ENCODE assay signal across 16 mouse cellular contexts in genomic region chr4:137963431-137963830, GRCm38 (mm10).
"Had no signal": no experiment of that assay in that cellular context is flagged by ENCODE, and none has a peak within 500 bp of the region (broad histone marks: within the 10 kb centered on the region; RNA-seq: fewer than 3 reads in every experiment).

No protein-coding gene starts in this region.

- H3K9ac ChIP-seq: embryonic facial prominence, embryonic 12.5 days; embryonic facial prominence, embryonic 13.5 days; embryonic facial prominence, embryonic 15.5 days; forebrain, embryonic 12.5 days; forebrain, embryonic 13.5 days; forebrain, postnatal 0 days; heart, embryonic 12.5 days had no signal

- H3K9me3 ChIP-seq: embryonic facial prominence, embryonic 15.5 days had no signal

- DNase-seq: cerebellum, adult 8-10 months; cerebellum, postnatal 36 days; embryo, embryonic 11 days had no signal

- H3K4me1 ChIP-seq: embryonic facial prominence, embryonic 10.5 days; embryonic facial prominence, embryonic 12.5 days; embryonic facial prominence, embryonic 13.5 days; forebrain, embryonic 10.5 days; forebrain, embryonic 12.5 days had no signal

- H3K27ac ChIP-seq: embryonic facial prominence, embryonic 10.5 days; embryonic facial prominence, embryonic 12.5 days; embryonic facial prominence, embryonic 13.5 days; embryonic facial prominence, embryonic 15.5 days; forebrain, embryonic 10.5 days; forebrain, embryonic 12.5 days; heart, adult 2 months; heart, embryonic 10.5 days had no signal

- H3K4me3 ChIP-seq: embryonic facial prominence, embryonic 10.5 days; embryonic facial prominence, embryonic 12.5 days; embryonic facial prominence, embryonic 13.5 days; embryonic facial prominence, embryonic 15.5 days; erythroblast, embryonic 14.5 days; forebrain, embryonic 10.5 days; forebrain, embryonic 12.5 days; forebrain, embryonic 13.5 days; heart, adult 2 months; heart, embryonic 10.5 days; heart, embryonic 12.5 days had no signal

- H3K4me2 ChIP-seq: embryonic facial prominence, embryonic 12.5 days; embryonic facial prominence, embryonic 13.5 days; embryonic facial prominence, embryonic 15.5 days; forebrain, embryonic 12.5 days; forebrain, embryonic 13.5 days; heart, embryonic 11.5 days; heart, embryonic 12.5 days had no signal

- H3K27me3 ChIP-seq: embryonic facial prominence, embryonic 12.5 days; embryonic facial prominence, embryonic 13.5 days; embryonic facial prominence, embryonic 15.5 days; forebrain, embryonic 12.5 days; forebrain, embryonic 13.5 days; heart, embryonic 12.5 days had no signal
